Mouse (Mus musculus) thymus, adult 2 months (tissue): ENCODE results near the gene Ccdc180.

Source experiments
- CTCF ChIP-seq: fragments of 200-500 bp; IDR thresholded peaks from 2 replicates; pipeline ENCODE4 v1.5.1; 2012; ENCODE audit warnings: mild to moderate bottlenecking, control low read depth, low read length, moderate library complexity, borderline replicate concordance; ENCODE audit not compliant: control insufficient read depth, poor library complexity, insufficient read depth; ENCODE audit errors: extremely low read depth
- POLR2A ChIP-seq: fragments of 200-500 bp; IDR thresholded peaks from 2 replicates; pipeline ENCODE4 v1.6.1; 2012; ENCODE audit warnings: mild to moderate bottlenecking, low read length, control low read depth, moderate library complexity; ENCODE audit not compliant: control insufficient read depth, poor library complexity, insufficient read depth; ENCODE audit errors: extremely low read depth

- no peak for TF ChIP-seq POLR2A
- TF ChIP-seq CTCF: no peak
Measured at GRCm38 (mm10) chr4:45967479-45968341, 77.6 kb downstream of the Ccdc180 start.
